Mouse (Mus musculus) heart, embryonic 14.5 days (tissue): ENCODE measurements around the gene Grtp1. TPM values are rescaled to one million over a fixed set of nuclear protein-coding genes. Genes with fewer than 3 reads are reported as not detected.

Experiments
- ATAC-seq: fragments of 200-750 bp; cut with Nextera tagmentation; 2 replicates; pipeline ENCODE4 v1.8.0; 2017; ENCODE audit warnings: low read depth, moderate TSS enrichment; ENCODE audit not compliant: insufficient number of reproducible peaks, insufficient read depth, low FRiP score
- H3K27ac ChIP-seq, 2 experiments: fragments of 200-500 bp in 1 of 2; fragments of 300-500 bp in 1 of 2; sonication (generic) in 1 of 2; replicated peaks in 1 of 2; 2 replicates each; pipeline ENCODE4 v1.5.1; 2012 to 2014; ENCODE audit warnings: low read depth in 2 of 2, low read length in 2 of 2, control low read depth in 1 of 2, mild to moderate bottlenecking in 1 of 2, mixed read lengths in 1 of 2; ENCODE audit not compliant: control insufficient read depth in 1 of 2, insufficient read depth in 1 of 2
- H3K27me3 ChIP-seq: fragments of 300-500 bp; sonication (generic); 2 replicates; pipeline ENCODE4 v1.6.1; 2014; ENCODE audit warnings: mild to moderate bottlenecking, low read length, control low read depth; ENCODE audit not compliant: control insufficient read depth, insufficient read depth
- H3K36me3 ChIP-seq: fragments of 300-500 bp; sonication (generic); 2 replicates; pipeline ENCODE4 v1.6.1; 2014; ENCODE audit warnings: mild to moderate bottlenecking, control low read depth, low read length, mixed read lengths; ENCODE audit not compliant: control insufficient read depth, insufficient read depth
- H3K4me1 ChIP-seq, 2 experiments: fragments of 200-500 bp in 1 of 2; fragments of 300-500 bp in 1 of 2; sonication (generic) in 1 of 2; 2 replicates each; pipeline ENCODE4 v1.6.1; 2012 to 2014; ENCODE audit warnings: low read length in 2 of 2, control low read depth in 1 of 2, mixed read lengths in 1 of 2; ENCODE audit not compliant: control insufficient read depth in 2 of 2, insufficient read depth in 2 of 2
- H3K4me2 ChIP-seq: fragments of 300-500 bp; sonication (generic); 2 replicates; pipeline ENCODE4 v1.6.1; 2014; ENCODE audit warnings: mild to moderate bottlenecking, low read length
- H3K4me3 ChIP-seq, 2 experiments: fragments of 200-500 bp in 1 of 2; fragments of 300-500 bp in 1 of 2; sonication (generic) in 1 of 2; 2 replicates each; pipeline ENCODE4 v1.5.1; 2012 to 2014; ENCODE audit warnings: low read length in 2 of 2, mild to moderate bottlenecking in 2 of 2, control low read depth in 1 of 2, low read depth in 1 of 2, moderate library complexity in 1 of 2; ENCODE audit not compliant: control insufficient read depth in 1 of 2, insufficient read depth in 1 of 2
- H3K9ac ChIP-seq: fragments of 300-500 bp; sonication (generic); 2 replicates; pipeline ENCODE4 v1.6.1; 2014; ENCODE audit warnings: mild to moderate bottlenecking, low read length
- H3K9me3 ChIP-seq: fragments of 300-500 bp; sonication (generic); 2 replicates; pipeline ENCODE4 v1.6.1; 2016; ENCODE audit warnings: low read length, control low read depth; ENCODE audit not compliant: control insufficient read depth
- WGBS: fragments of 180-500 bp; shearing (Covaris S2); extraction: QIAGEN DNeasy Blood & Tissue Kit; methylation state at CpG from one replicate; pipeline ENCODE4 v1.1.7; 2014; 5-methylcytosine and 5-hydroxymethylcytosine counted together
- polyA plus RNA-seq: library from polyadenylated mRNA; unstranded; fragments of >200 nt; fragmentation: Nextera tagmentation; extraction: Ambion mirVana; gene quantifications from 2 replicates; pipeline ENCODE4 v1.2.1, GENCODE M21; 2014

The Grtp1 gene
- polyA plus RNA-seq, 1 experiment from 2014 or later, result 21.3 TPM

GRCm38 (mm10) chr8:13204371-13205140 lies 4.1 kb upstream of the Grtp1 start:
- Histone ChIP-seq H3K27me3 (peaks cover 9% of the 10 kb centered on the region), H3K4me2 (no peak overlapping the region), H3K9me3 (no peaks in the 10 kb centered on the region), H3K4me3 (no peak overlapping the region), H3K9ac (no peak overlapping the region), H3K36me3 (no peaks in the 10 kb centered on the region), H3K4me1 (peaks cover 14 to 18% of the 10 kb centered on the region in 2 experiments), H3K27ac (no peak overlapping the region)
- WGBS, result 63% methylated on average over 12 of the region's 12 CpGs
- ATAC-seq, result no peak

- Histone ChIP-seq H3K27me3 (peaks cover 12% of the 10 kb centered on the region), H3K9ac (no peak overlapping the region), H3K36me3 (no peaks in the 10 kb centered on the region), H3K4me2 (0 out of 2 replicates have a peak overlapping the region, but pooled peaks have one; percentile 68), H3K9me3 (no peaks in the 10 kb centered on the region), H3K4me3 (peak overlapping the region in 1 of 2 experiments; percentile 3; a peak in 1 of 4 replicates), H3K4me1 (peaks cover 7 to 9% of the 10 kb centered on the region in 2 experiments), H3K27ac (no peak overlapping the region)
- WGBS, result 59% methylated on average over 1 of the region's 1 CpGs
- no peak for ATAC-seq
Measured at GRCm38 (mm10) chr8:13203472-13203871, 3.1 kb upstream of the Grtp1 start.

GRCm38 (mm10) chr8:13202806-13203205 lies 2.4 kb upstream of the Grtp1 start:
- Histone ChIP-seq H3K4me2 (peak overlapping the region; percentile 68; the same call in 1 of the 2 replicates), H3K9ac (no peak overlapping the region; the same call in 1 of the 2 replicates), H3K27me3 (peaks cover 12% of the 10 kb centered on the region), H3K4me3 (0 out of 4 replicates have a peak overlapping the region, but pooled peaks of 1 of the 2 experiments have one; percentile 3), H3K36me3 (no peaks in the 10 kb centered on the region), H3K4me1 (peaks cover 7 to 9% of the 10 kb centered on the region in 2 experiments), H3K9me3 (no peaks in the 10 kb centered on the region), H3K27ac (no peak overlapping the region; a peak in 1 of 4 replicates)
- no peak for ATAC-seq
- WGBS, result 61% methylated on average over 3 of the region's 3 CpGs

GRCm38 (mm10) chr8:13202041-13202440 lies 1.6 kb upstream of the Grtp1 start:
- Histone ChIP-seq H3K4me3 (peak overlapping the region in 1 of 2 experiments; percentile 63; a peak in 2 of 4 replicates), H3K36me3 (no peaks in the 10 kb centered on the region), H3K4me2 (peak overlapping the region; percentile 68), H3K27me3 (peaks cover 12% of the 10 kb centered on the region), H3K9ac (peak overlapping the region; percentile 82; the same call in 1 of the 2 replicates), H3K4me1 (peaks cover 7 to 9% of the 10 kb centered on the region in 2 experiments), H3K9me3 (no peaks in the 10 kb centered on the region), H3K27ac (no peak overlapping the region)
- 38% methylated on average over 3 of the region's 3 CpGs for WGBS
- no peak for ATAC-seq

- H3K4me2 ChIP-seq, result peak overlapping the region; percentile 68
- peaks cover 7 to 9% of the 10 kb centered on the region in 2 experiments for H3K4me1 ChIP-seq
- peaks cover 12% of the 10 kb centered on the region for H3K27me3 ChIP-seq
- no peaks in the 10 kb centered on the region for H3K9me3 ChIP-seq
- ATAC-seq, result no peak
- 1% methylated on average over 18 of the region's 18 CpGs for WGBS
- H3K36me3 ChIP-seq, result no peaks in the 10 kb centered on the region
- H3K27ac ChIP-seq, result peak overlapping the region in 1 of 2 experiments; percentile 41; a peak in 1 of 4 replicates
- H3K4me3 ChIP-seq, result peak overlapping the region; percentile 63 to 74
- H3K9ac ChIP-seq, result peak overlapping the region; percentile 82
Measured at GRCm38 (mm10) chr8:13201013-13201334, 554 bp upstream of the Grtp1 start.

- peak overlapping the region; percentile 82 for H3K9ac ChIP-seq
- peak overlapping the region; percentile 68 for H3K4me2 ChIP-seq
- peaks cover 12% of the 10 kb centered on the region for H3K27me3 ChIP-seq
Measured at GRCm38 (mm10) chr8:13199385-13200061, 897 bp downstream of the Grtp1 start.

GRCm38 (mm10) chr8:13197493-13197892 lies 2.9 kb downstream of the Grtp1 start:
- Histone ChIP-seq H3K36me3 (no peaks in the 10 kb centered on the region), H3K4me1 (peaks cover 4 to 9% of the 10 kb centered on the region in 2 experiments; a peak in 3 of 4 replicates), H3K4me3 (no peak overlapping the region), H3K9ac (no peak overlapping the region), H3K9me3 (no peaks in the 10 kb centered on the region), H3K4me2 (no peak overlapping the region), H3K27ac (no peak overlapping the region), H3K27me3 (peaks cover 12% of the 10 kb centered on the region)
- 83% methylated on average over 5 of the region's 5 CpGs for WGBS
- ATAC-seq, result no peak

More at GRCm38 (mm10) chr8:13199385-13200061, 897 bp downstream of the Grtp1 start:
- no peak for ATAC-seq
- H3K4me3 ChIP-seq, result peak overlapping the region; percentile 63 to 74
- H3K36me3 ChIP-seq, result no peaks in the 10 kb centered on the region
- H3K9me3 ChIP-seq, result no peaks in the 10 kb centered on the region
- H3K27ac ChIP-seq, result no peak overlapping the region
- H3K4me1 ChIP-seq, result peaks cover 7 to 9% of the 10 kb centered on the region in 2 experiments
- 36% methylated on average over 14 of the region's 14 CpGs for WGBS
